Mouse (Mus musculus): Measurements from ENCODE around the gene Ptpn9.

DNA sequence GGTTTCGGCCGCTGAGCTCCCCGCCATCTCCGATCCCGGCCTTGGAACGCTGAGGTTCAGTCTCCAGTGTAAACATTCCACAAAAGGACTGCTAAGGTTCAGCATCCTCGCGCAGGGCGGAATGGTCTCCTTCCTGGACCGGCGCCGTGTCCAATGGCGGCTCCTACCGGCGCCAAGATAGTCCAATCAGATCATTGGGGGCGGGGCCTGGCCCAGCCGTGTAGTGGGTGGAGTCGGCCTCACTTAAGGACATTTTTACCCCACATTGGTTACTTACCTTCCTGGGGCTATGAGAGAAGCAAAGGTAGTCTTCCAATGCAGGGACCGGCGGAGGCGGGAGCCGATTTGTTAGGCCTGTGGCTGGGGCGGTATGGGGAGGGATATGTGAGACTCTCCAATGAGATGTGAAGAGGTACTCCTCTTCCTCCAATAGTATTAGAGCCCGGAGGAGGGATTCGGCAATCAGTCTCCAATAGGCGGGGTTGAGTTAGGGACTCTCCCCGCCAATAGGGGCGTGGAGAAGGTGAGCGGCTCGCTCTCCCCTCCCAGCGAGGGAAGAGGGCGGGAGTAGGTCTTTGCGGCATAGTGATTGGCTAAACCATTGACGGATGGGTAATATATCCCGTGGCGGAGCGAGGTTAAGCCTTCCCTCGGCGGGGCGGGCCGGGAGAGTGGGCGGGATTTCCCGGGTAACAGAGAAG lies 81.1 kb downstream of the Ptpn9 start:
- TF ChIP-seq GATA1 (IDR thresholded peaks at IDR 0.05; ENCODE audit: low read length) (no peak), TAL1 (IDR thresholded peaks at IDR 0.05; ENCODE audit: low read length) (no peak)
